Mouse (Mus musculus): ENCODE results near the gene Irf2bpl. TPM values are rescaled to one million over a fixed set of nuclear protein-coding genes. Genes with fewer than 3 reads are reported as not detected.

The Irf2bpl gene
- polyA plus RNA-seq, 1 experiment from 2014 or later, result 16.4 TPM

GRCm38 (mm10) chr12:86853516-86853915 lies 31.1 kb downstream of the Irf2bpl start:
- WGBS, result 90% methylated on average over 1 of the region's 1 CpGs
- no peak for DNase-seq (ENCODE audit: low spot score)

GRCm38 (mm10) chr12:86851313-86851712 lies 33.3 kb downstream of the Irf2bpl start:
- Histone ChIP-seq H3K4me2 (ENCODE audit: low read depth, low read length) (no peak overlapping the region), H3K36me3 (replicated peaks; ENCODE audit: control insufficient read depth, insufficient read depth, low read depth, low read length) (no peaks in the 10 kb centered on the region), H3K4me1 (ENCODE audit: control insufficient read depth, insufficient read depth, low read length) (peaks cover 3% of the 10 kb centered on the region), H3K9ac (replicated peaks; ENCODE audit: low read length) (no peak overlapping the region), H3K27ac (replicated peaks; ENCODE audit: low read depth, low read length) (no peak overlapping the region), H3K4me3 (ENCODE audit: low read depth, low read length) (no peak overlapping the region), H3K9me3 (replicated peaks; ENCODE audit: control insufficient read depth, low read length) (no peaks in the 10 kb centered on the region), H3K27me3 (ENCODE audit: control insufficient read depth, insufficient read depth, low read length) (no peaks in the 10 kb centered on the region)
- ATAC-seq (replicated peaks; ENCODE audit: insufficient number of reproducible peaks, low FRiP score, low TSS enrichment, low read depth) (no peak), DNase-seq (ENCODE audit: low spot score) (no peak)

More at GRCm38 (mm10) chr12:86853516-86853915, 31.1 kb downstream of the Irf2bpl start:
- no peak overlapping the region for H3K9ac ChIP-seq (replicated peaks; ENCODE audit: low read length)
- no peak overlapping the region for H3K4me2 ChIP-seq (ENCODE audit: low read depth, low read length)
- no peaks in the 10 kb centered on the region for H3K9me3 ChIP-seq (replicated peaks; ENCODE audit: control insufficient read depth, low read length)
- no peak overlapping the region for H3K4me3 ChIP-seq (ENCODE audit: low read depth, low read length)
- H3K27me3 ChIP-seq (ENCODE audit: control insufficient read depth, insufficient read depth, low read length), result no peaks in the 10 kb centered on the region
- H3K27ac ChIP-seq (replicated peaks; ENCODE audit: low read depth, low read length), result no peak overlapping the region
- H3K36me3 ChIP-seq (replicated peaks; ENCODE audit: control insufficient read depth, insufficient read depth, low read depth, low read length), result no peaks in the 10 kb centered on the region
- H3K4me1 ChIP-seq (ENCODE audit: control insufficient read depth, insufficient read depth, low read length), result peaks cover 3% of the 10 kb centered on the region
- no peak for ATAC-seq (replicated peaks; ENCODE audit: insufficient number of reproducible peaks, low FRiP score, low TSS enrichment, low read depth)

- Histone ChIP-seq H3K27me3 (ENCODE audit: control insufficient read depth, insufficient read depth, low read length) (no peaks in the 10 kb centered on the region), H3K4me1 (ENCODE audit: control insufficient read depth, insufficient read depth, low read length) (peaks cover 3% of the 10 kb centered on the region), H3K36me3 (replicated peaks; ENCODE audit: control insufficient read depth, insufficient read depth, low read depth, low read length) (no peaks in the 10 kb centered on the region), H3K9ac (replicated peaks; ENCODE audit: low read length) (no peak overlapping the region), H3K4me2 (ENCODE audit: low read depth, low read length) (no peak overlapping the region), H3K4me3 (ENCODE audit: low read depth, low read length) (no peak overlapping the region), H3K9me3 (replicated peaks; ENCODE audit: control insufficient read depth, low read length) (no peaks in the 10 kb centered on the region), H3K27ac (replicated peaks; ENCODE audit: low read depth, low read length) (no peak overlapping the region)
- WGBS, result 89% methylated on average over 5 of the region's 5 CpGs
- no peak for ATAC-seq (replicated peaks; ENCODE audit: insufficient number of reproducible peaks, low FRiP score, low TSS enrichment, low read depth)
- DNase-seq (ENCODE audit: low spot score), result no peak
These were observed 33.9 kb downstream of the Irf2bpl start for GRCm38 (mm10) chr12:86850746-86851145.

- no peaks in the 10 kb centered on the region for H3K27me3 ChIP-seq (ENCODE audit: control insufficient read depth, insufficient read depth, low read length)
- no peaks in the 10 kb centered on the region; the same call in 1 of the 2 replicates for H3K4me1 ChIP-seq (ENCODE audit: control insufficient read depth, insufficient read depth, low read length)
- no peak overlapping the region for H3K9ac ChIP-seq (replicated peaks; ENCODE audit: low read length)
- H3K4me3 ChIP-seq (ENCODE audit: low read depth, low read length), result no peak overlapping the region
- DNase-seq (ENCODE audit: low spot score) (no peak), ATAC-seq (replicated peaks; ENCODE audit: insufficient number of reproducible peaks, low FRiP score, low TSS enrichment, low read depth) (no peak)
- no peaks in the 10 kb centered on the region for H3K9me3 ChIP-seq (replicated peaks; ENCODE audit: control insufficient read depth, low read length)
- WGBS, result 70% methylated on average over 10 of the region's 10 CpGs
- no peak overlapping the region for H3K27ac ChIP-seq (replicated peaks; ENCODE audit: low read depth, low read length)
- H3K36me3 ChIP-seq (replicated peaks; ENCODE audit: control insufficient read depth, insufficient read depth, low read depth, low read length), result no peaks in the 10 kb centered on the region
- H3K4me2 ChIP-seq (ENCODE audit: low read depth, low read length), result no peak overlapping the region
These were observed 34.5 kb downstream of the Irf2bpl start for GRCm38 (mm10) chr12:86849945-86850626.

- no peaks in the 10 kb centered on the region for H3K27me3 ChIP-seq (ENCODE audit: control insufficient read depth, insufficient read depth, low read length)
- H3K4me1 ChIP-seq (ENCODE audit: control insufficient read depth, insufficient read depth, low read length), result no peaks in the 10 kb centered on the region
- H3K9ac ChIP-seq (replicated peaks; ENCODE audit: low read length), result no peak overlapping the region
- H3K27ac ChIP-seq (replicated peaks; ENCODE audit: low read depth, low read length), result no peak overlapping the region
- H3K4me2 ChIP-seq (ENCODE audit: low read depth, low read length), result no peak overlapping the region
- no peaks in the 10 kb centered on the region for H3K9me3 ChIP-seq (replicated peaks; ENCODE audit: control insufficient read depth, low read length)
- no peak for DNase-seq (ENCODE audit: low spot score)
- WGBS, result 29% methylated on average over 15 of the region's 15 CpGs
- H3K36me3 ChIP-seq (replicated peaks; ENCODE audit: control insufficient read depth, insufficient read depth, low read depth, low read length), result no peaks in the 10 kb centered on the region
- H3K4me3 ChIP-seq (ENCODE audit: low read depth, low read length), result no peak overlapping the region
- ATAC-seq (replicated peaks; ENCODE audit: insufficient number of reproducible peaks, low FRiP score, low TSS enrichment, low read depth), result no peak
These were observed 41.6 kb downstream of the Irf2bpl start for GRCm38 (mm10) chr12:86842866-86843459.

GRCm38 (mm10) chr12:86840526-86840925 lies 44.1 kb downstream of the Irf2bpl start:
- Histone ChIP-seq H3K4me2 (ENCODE audit: low read depth, low read length) (no peak overlapping the region), H3K36me3 (replicated peaks; ENCODE audit: control insufficient read depth, insufficient read depth, low read depth, low read length) (no peaks in the 10 kb centered on the region), H3K4me1 (ENCODE audit: control insufficient read depth, insufficient read depth, low read length) (no peaks in the 10 kb centered on the region; the same call in 1 of the 2 replicates), H3K9me3 (replicated peaks; ENCODE audit: control insufficient read depth, low read length) (no peaks in the 10 kb centered on the region), H3K9ac (replicated peaks; ENCODE audit: low read length) (no peak overlapping the region), H3K27ac (replicated peaks; ENCODE audit: low read depth, low read length) (no peak overlapping the region), H3K27me3 (ENCODE audit: control insufficient read depth, insufficient read depth, low read length) (no peaks in the 10 kb centered on the region), H3K4me3 (ENCODE audit: low read depth, low read length) (no peak overlapping the region)
- DNase-seq (ENCODE audit: low spot score) (no peak), ATAC-seq (replicated peaks; ENCODE audit: insufficient number of reproducible peaks, low FRiP score, low TSS enrichment, low read depth) (no peak)
- WGBS, result 73% methylated on average over 4 of the region's 4 CpGs

GRCm38 (mm10) chr12:86838181-86838580 lies 46.4 kb downstream of the Irf2bpl start:
- Histone ChIP-seq H3K9ac (replicated peaks; ENCODE audit: low read length) (no peak overlapping the region), H3K9me3 (replicated peaks; ENCODE audit: control insufficient read depth, low read length) (no peaks in the 10 kb centered on the region), H3K4me2 (ENCODE audit: low read depth, low read length) (no peak overlapping the region), H3K36me3 (replicated peaks; ENCODE audit: control insufficient read depth, insufficient read depth, low read depth, low read length) (no peaks in the 10 kb centered on the region), H3K4me1 (ENCODE audit: control insufficient read depth, insufficient read depth, low read length) (no peaks in the 10 kb centered on the region; the same call in 1 of the 2 replicates), H3K4me3 (ENCODE audit: low read depth, low read length) (no peak overlapping the region), H3K27me3 (ENCODE audit: control insufficient read depth, insufficient read depth, low read length) (no peaks in the 10 kb centered on the region), H3K27ac (replicated peaks; ENCODE audit: low read depth, low read length) (no peak overlapping the region)
- ATAC-seq (replicated peaks; ENCODE audit: insufficient number of reproducible peaks, low FRiP score, low TSS enrichment, low read depth), result no peak
- DNase-seq (ENCODE audit: low spot score), result no peak
- 65% methylated on average over 2 of the region's 2 CpGs for WGBS

GRCm38 (mm10) chr12:86836431-86837047 lies 48.1 kb downstream of the Irf2bpl start:
- H3K9me3 ChIP-seq (replicated peaks; ENCODE audit: control insufficient read depth, low read length), result no peaks in the 10 kb centered on the region
- no peaks in the 10 kb centered on the region for H3K36me3 ChIP-seq (replicated peaks; ENCODE audit: control insufficient read depth, insufficient read depth, low read depth, low read length)
- no peak overlapping the region for H3K4me3 ChIP-seq (ENCODE audit: low read depth, low read length)
- 51% methylated on average over 23 of the region's 23 CpGs for WGBS
- H3K27ac ChIP-seq (replicated peaks; ENCODE audit: low read depth, low read length), result no peak overlapping the region
- ATAC-seq (replicated peaks; ENCODE audit: insufficient number of reproducible peaks, low FRiP score, low TSS enrichment, low read depth) (0 out of 2 replicates have a peak, but pooled peaks have one; percentile 29), DNase-seq (ENCODE audit: low spot score) (peak; percentile 27)
- peaks cover 6% of the 10 kb centered on the region for H3K4me1 ChIP-seq (ENCODE audit: control insufficient read depth, insufficient read depth, low read length)
- H3K27me3 ChIP-seq (ENCODE audit: control insufficient read depth, insufficient read depth, low read length), result no peaks in the 10 kb centered on the region
- H3K9ac ChIP-seq (replicated peaks; ENCODE audit: low read length), result peak overlapping the region; percentile 25; the same call in 1 of the 2 replicates
- no peak overlapping the region for H3K4me2 ChIP-seq (ENCODE audit: low read depth, low read length)

All from embryonic facial prominence, embryonic 11.5 days (tissue).